Mouse (Mus musculus): Measurements from ENCODE around the gene Mvp.

The Mvp gene

GRCm38 (mm10) chr7:126988816-126989215 lies 25.6 kb downstream of the Mvp start:
- DNase-seq = no peak

GRCm38 (mm10) chr7:126986319-126986718 lies 28.1 kb downstream of the Mvp start:
- peak; percentile 26 to 30 for DNase-seq

GRCm38 (mm10) chr7:126984667-126985444 lies 29.6 kb downstream of the Mvp start:
- no peak for DNase-seq

- no peak for DNase-seq
Measured at GRCm38 (mm10) chr7:126983113-126983512, 31.3 kb downstream of the Mvp start.

- no peak for DNase-seq
Measured at GRCm38 (mm10) chr7:126982054-126982453, 32.4 kb downstream of the Mvp start.

GRCm38 (mm10) chr7:126981601-126982000 lies 32.8 kb downstream of the Mvp start:
- DNase-seq = no peak

- no peak for DNase-seq
Measured at GRCm38 (mm10) chr7:126978841-126979240, 35.6 kb downstream of the Mvp start.

GRCm38 (mm10) chr7:126976878-126977459 lies 37.5 kb downstream of the Mvp start:
- no peak for DNase-seq

- DNase-seq = peak; percentile 97 to 98
Measured at GRCm38 (mm10) chr7:126975950-126976866, 38.2 kb downstream of the Mvp start, which contains the start of gene Cdiptos. TSS of gene Cdiptos (minus strand) at chr7:126976098.

GRCm38 (mm10) chr7:126975893-126975949 lies 38.7 kb downstream of the Mvp start, which contains the start of gene Cdipt:
TSS of gene Cdipt (plus strand) at chr7:126975914.
- DNase-seq = no peak

GRCm38 (mm10) chr7:126975493-126975892 lies 38.9 kb downstream of the Mvp start:
- no peak for DNase-seq

GRCm38 (mm10) chr7:126967361-126967760 lies 47.1 kb downstream of the Mvp start:
- no peak for DNase-seq

- DNase-seq = no peak
Measured at GRCm38 (mm10) chr7:126965568-126965967, 48.9 kb downstream of the Mvp start.

- DNase-seq = peak; percentile 44 to 52
Measured at GRCm38 (mm10) chr7:126963548-126964286, 50.7 kb downstream of the Mvp start.

GRCm38 (mm10) chr7:126961965-126962364 lies 52.5 kb downstream of the Mvp start:
- DNase-seq = no peak

GRCm38 (mm10) chr7:126961095-126961494 lies 53.3 kb downstream of the Mvp start:
- DNase-seq = no peak

GRCm38 (mm10) chr7:126959780-126960179 lies 54.6 kb downstream of the Mvp start:
- DNase-seq = no peak

- DNase-seq = no peak
Measured at GRCm38 (mm10) chr7:126955125-126955524, 59.3 kb downstream of the Mvp start.

- DNase-seq = no peak
Measured at GRCm38 (mm10) chr7:126952646-126953045, 61.8 kb downstream of the Mvp start.

- no peak for DNase-seq
Measured at GRCm38 (mm10) chr7:126951741-126952140, 62.7 kb downstream of the Mvp start.

GRCm38 (mm10) chr7:126950647-126951615 lies 63.5 kb downstream of the Mvp start:
- DNase-seq = no peak
